Mouse (Mus musculus): Measurements from ENCODE around the gene Rps6ka2.

Rps6ka2 gene

DNA sequence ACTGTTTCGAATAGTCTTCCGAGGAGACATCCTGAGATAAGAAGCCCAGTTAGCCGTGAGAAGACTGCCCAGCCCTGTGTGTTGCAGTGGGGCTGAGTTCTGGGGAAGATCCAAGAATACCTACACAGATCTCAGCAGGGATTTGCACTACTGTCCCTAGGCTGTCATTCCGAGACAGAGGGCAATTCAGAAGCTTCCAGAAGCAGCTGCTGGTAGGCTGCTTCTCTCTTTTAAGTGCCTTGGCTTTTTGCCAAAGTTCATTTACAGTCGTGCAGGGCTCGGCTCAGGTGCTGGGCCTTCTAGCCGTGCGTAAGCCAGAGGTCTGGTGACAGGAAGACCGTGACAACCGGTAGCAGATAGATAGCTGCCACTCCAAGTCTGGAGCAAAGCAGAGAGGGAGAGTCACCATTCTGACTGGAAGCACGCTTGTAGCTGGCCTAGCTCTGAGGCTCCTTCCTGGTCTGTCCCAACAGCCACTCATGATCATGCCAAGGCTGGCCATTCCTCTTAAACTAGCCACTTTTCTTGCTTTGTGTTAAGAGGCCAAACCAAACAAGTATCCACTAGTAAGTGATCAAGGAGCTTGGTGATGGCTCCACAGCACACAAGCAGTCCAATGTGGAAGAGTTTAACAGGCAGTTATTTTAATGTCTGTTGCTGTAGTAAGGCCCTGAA is 49.3 kb downstream of the Rps6ka2 start:
- DNase-seq (ENCODE audit: low read depth, low spot score) = no peak

GRCm38 (mm10) chr17:7221310-7221709 is 51.4 kb downstream of the Rps6ka2 start:
- no peak for DNase-seq (ENCODE audit: low read depth, low spot score)

DNA sequence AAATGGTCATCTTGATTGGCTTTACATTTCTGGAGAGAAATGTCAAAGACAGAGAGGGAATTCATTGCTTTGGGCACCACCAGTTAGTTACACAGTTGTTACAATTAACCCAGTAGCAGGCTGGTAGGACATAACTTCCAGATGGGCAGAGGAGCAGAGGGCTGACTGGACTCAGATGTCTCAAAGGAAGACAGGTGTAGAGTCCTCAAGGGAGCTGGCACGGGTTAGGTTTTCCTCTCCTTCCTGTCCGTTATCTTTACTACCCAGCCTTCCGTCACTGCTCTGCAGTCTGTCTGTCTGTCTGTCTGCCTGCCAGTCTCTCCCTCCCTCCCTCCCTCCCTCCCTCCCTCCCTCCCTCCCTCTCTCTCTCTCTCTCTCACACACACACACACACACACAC is 52.3 kb downstream of the Rps6ka2 start:
- no peak for DNase-seq (ENCODE audit: low read depth, low spot score)

DNA sequence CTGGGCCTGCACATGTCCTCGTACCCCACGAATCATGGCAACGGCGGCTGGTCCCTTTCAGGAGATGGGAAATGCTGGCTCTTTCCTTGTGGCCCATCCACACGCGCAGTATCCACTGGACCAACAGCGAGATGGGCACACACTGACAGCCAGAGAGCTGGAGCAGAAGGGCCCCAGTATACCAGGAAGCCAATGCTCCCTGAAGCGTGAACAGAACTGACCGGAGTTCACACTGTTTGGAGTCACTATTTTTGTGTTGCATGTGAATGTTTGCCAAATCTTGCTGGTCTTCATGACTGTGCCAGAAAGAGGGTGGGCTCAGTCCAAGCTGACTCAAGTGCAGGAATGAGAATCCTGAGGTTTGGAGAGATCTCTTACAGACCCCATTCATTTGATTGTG is 58.6 kb downstream of the Rps6ka2 start:
- no peak for DNase-seq (ENCODE audit: low read depth, low spot score)

GRCm38 (mm10) chr17:7231312-7231711 is 61.4 kb downstream of the Rps6ka2 start:
- DNase-seq (ENCODE audit: low read depth, low spot score) = no peak

GRCm38 (mm10) chr17:7231790-7232189 is 61.9 kb downstream of the Rps6ka2 start:
- DNase-seq (ENCODE audit: low read depth, low spot score) = no peak

GRCm38 (mm10) chr17:7232400-7232799 is 62.5 kb downstream of the Rps6ka2 start:
- no peak for DNase-seq (ENCODE audit: low read depth, low spot score)

DNA sequence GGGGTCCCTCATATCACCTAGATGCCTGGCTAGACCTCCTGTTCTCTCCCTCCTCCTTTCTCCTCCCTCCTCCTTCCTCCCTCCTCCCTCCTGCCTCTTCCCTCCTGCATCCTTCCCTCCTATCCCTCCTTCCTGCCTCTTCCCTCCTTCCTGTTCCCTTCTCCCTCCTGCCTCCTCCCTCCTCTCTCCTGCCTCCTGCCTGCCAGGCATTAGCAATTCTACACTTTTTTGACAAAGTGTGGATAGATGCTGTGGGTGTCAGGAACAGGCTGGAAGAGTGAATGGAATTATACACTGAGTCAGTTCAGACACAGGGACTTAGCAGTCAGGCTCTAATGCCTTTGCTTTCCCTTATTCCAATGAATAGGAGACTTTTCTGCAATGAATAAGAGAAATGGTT is 63.3 kb downstream of the Rps6ka2 start:
- no peak for DNase-seq (ENCODE audit: low read depth, low spot score)

DNA sequence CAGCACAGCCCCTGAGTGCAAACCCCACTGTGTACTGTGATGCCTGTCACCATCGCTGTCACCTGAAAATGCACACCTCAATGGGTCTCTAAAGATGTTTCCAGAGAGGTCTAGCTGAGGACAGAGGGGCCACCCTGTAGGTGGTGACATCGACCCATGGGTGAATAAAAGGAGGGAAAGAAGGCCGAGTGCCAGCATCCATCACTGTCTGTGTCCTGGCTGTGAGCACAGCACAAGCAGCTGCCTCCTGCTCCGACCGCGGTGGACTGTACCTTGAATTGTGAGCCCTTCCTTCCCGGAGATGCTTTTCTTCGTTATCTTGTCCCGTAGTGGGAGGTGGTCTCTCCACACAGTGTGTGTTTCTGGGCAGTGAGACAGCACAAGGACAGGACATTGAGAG is 67.8 kb downstream of the Rps6ka2 start:
- DNase-seq (ENCODE audit: low read depth, low spot score) = no peak

DNA sequence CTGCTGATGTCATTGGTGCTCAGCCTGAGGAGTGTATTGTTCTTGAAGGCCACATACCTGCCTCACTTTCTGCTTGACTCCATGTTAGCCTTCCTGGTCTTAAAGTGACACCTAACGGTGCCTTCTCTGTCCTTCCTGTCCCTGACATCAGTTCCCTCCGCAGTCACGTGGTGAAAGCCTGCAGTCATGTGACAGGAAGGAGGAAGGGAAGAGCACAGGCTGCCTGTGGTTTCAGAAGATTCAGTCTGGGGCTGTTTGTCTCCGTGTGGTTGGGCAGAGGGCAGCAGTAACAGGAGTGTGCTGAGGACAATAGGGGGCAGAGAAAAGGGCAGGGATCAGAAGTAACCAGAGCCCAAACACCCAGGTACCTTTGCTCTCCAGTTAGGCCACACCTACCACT is 68.9 kb downstream of the Rps6ka2 start:
- DNase-seq (ENCODE audit: low read depth, low spot score) = no peak

DNA sequence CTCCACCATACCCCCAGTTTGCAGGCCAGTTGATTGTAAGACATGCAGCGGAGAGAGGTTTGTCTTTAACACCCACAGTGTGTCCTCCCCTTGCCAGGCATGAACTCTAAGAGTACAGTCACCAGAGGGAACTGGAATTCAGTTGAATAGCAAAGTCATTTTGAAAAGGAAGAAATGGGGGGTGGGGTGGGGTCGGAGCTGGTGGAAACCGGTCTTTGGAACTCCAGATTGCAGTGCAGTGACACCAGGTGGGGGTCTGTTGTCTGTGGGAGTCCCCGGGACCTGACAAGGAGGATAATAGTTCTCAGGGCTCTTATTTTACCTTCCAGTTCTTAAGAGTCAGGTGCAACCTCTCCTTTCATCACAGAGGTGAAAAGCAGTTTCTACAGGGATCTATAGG is 70.6 kb downstream of the Rps6ka2 start:
- no peak for DNase-seq (ENCODE audit: low read depth, low spot score)

DNA sequence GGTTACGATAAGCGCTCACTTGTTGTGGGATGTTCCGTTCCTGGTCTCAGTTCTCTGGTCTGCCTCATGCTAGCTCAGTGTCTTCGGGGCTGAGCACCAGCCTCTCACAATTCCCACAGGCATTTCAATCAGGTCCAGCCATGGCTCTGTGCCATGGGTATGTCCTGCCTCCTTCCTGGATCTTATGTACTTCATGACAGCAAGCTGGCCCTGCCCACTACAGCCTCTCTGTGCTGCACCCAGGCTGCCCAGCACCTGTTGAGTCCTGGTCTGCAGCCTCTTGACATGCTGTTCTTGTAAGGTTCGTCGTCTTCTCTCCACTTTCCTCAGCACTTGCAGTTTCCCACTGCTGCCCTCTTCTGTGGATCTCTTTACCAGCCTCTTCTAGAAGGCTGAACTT is 75.2 kb downstream of the Rps6ka2 start:
- no peak for DNase-seq (ENCODE audit: low read depth, low spot score)

- no peak for DNase-seq (ENCODE audit: low read depth, low spot score)
Measured at GRCm38 (mm10) chr17:7246893-7247556, 77.1 kb downstream of the Rps6ka2 start.

DNA sequence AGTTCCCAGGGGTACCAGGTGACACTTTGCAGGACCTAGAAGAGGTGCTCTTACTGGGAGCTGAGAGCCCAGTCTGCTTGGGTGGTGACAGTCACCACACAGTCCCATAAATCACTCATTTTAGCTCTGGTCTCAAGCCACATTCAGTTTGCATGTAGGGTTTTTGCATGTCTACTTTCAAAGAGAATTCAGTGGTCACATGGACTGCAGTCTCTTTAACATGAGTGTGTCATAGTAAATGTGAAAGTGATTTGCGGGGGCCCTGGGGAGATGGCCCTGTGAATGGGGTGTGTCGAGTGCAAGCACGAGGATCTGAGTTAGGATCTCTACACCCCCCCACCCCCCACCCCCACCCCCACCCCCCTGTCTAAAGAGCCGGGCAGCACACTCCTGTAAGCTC is 80.5 kb downstream of the Rps6ka2 start:
- no peak for DNase-seq (ENCODE audit: low read depth, low spot score)

- DNase-seq (ENCODE audit: low read depth, low spot score) = no peak
Measured at GRCm38 (mm10) chr17:7257208-7257607, 87.3 kb downstream of the Rps6ka2 start.

DNA sequence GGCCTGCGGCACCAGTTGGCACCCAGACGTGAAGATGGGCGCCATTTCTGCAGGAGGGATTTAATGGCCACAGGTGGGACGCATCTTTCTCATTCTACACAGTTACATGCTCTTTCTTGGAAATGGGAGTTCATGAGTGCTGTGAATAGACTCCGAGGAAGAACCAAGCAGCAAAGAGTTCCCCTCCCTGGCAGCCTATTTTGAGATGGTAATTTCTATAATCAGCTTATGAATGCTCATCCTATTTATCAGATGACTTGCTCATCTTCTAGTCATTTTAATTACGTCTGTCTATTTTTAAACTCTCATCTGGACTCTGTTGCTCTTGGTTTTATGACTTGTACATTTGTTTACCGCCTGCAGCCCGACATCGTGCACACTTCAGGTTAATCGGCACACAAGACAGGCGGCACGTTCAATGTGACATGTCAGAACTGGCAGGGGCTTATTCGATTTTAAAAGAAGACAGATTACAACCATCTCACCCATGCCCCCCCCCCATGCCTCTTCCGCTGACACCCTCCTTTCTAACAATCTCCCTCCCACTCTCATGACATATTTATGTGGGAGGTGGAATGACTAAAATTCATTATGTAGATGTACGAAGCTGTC is 88.9 kb downstream of the Rps6ka2 start:
- peak; percentile 29 for DNase-seq (ENCODE audit: low read depth, low spot score)

GRCm38 (mm10) chr17:7260360-7260759 is 90.4 kb downstream of the Rps6ka2 start:
- DNase-seq (ENCODE audit: low read depth, low spot score) = no peak

DNA sequence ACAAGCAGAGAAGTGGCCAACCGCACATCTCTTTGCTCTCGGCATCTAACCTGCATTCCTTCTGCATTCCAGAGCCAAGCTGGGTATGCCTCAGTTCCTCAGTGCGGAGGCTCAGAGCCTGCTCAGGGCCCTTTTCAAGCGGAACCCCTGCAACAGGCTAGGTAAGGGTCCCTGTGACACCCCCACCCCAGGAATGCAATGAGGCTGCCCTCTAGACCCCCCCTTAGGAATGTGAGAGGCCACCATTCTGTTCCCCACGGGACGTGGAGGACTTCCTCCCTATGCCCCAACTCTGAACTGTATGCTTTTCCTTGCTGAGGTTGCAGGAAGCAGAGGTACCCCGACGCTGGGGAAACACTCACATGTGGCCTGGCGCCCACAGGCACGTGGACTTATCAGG is 92.1 kb downstream of the Rps6ka2 start:
- no peak for DNase-seq (ENCODE audit: low read depth, low spot score)

GRCm38 (mm10) chr17:7262620-7263019 is 92.7 kb downstream of the Rps6ka2 start:
- DNase-seq (ENCODE audit: low read depth, low spot score) = no peak

DNA sequence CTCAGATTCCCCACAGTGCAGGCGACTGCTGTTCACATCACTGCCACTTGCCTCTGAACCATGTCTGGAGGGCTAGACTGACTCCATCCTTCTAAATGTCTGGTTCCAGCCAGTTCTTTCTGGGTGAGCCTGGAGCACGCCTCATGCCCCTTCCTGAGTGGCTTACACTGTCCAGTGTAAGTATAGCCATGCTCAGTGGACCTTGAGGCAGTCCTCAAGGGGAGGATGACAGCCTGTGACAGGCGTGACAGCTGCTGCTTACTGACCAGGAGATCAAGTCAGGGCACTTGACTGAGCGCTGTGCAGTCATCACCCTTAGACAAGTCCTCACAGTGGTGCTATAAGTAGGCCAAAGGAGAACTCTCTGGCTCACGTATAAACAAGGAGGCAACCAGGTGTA is 94.7 kb downstream of the Rps6ka2 start:
- DNase-seq (ENCODE audit: low read depth, low spot score) = no peak

GRCm38 (mm10) chr17:7265291-7265690 is 95.4 kb downstream of the Rps6ka2 start:
- no peak for DNase-seq (ENCODE audit: low read depth, low spot score)

DNA sequence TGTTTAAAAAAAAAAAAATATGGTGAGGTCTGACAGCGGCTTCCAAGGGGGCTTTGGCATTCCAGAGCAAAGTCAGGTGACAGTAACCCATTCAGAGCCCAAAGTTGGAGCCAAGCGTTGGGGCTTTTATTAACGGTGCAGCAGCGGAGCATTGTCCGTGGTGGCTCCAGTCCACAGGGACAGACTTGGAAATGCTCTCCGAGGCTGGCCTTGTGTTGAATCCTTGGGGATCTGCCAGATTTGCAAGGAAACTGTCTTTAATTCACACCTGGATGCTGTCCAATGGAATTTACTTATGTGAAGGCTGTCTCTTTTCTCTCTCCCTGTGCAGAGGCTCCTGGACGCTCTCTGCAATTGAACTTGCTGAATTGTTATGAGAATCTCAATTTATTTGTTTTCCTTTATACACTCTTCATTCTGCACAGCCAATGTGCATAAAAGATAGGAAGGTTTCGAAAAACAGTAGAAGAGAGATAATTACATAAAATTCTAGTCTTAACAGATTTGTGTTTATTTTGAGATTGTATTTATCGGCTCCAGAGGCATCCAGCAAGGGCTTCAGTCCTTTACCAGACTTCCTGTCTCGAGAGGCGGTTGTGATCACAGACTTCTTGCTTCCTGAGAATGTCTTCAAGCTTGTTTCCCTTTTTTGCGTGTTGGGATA is 95.9 kb downstream of the Rps6ka2 start:
- DNase-seq (ENCODE audit: low read depth, low spot score) = no peak

GRCm38 (mm10) chr17:7267843-7268242 is 97.9 kb downstream of the Rps6ka2 start:
- no peak for DNase-seq (ENCODE audit: low read depth, low spot score)

Measured in retina, postnatal 7 days (tissue).